Mouse (Mus musculus): ENCODE measurements at regions not wholly inside any gene's neighbourhood (a gene's known extent, or its start where the extent isn't known, plus 50 kb on each side); places are given as distances from the start of the nearest gene placed in this dataset.

- no peak overlapping the region for H3K4me3 ChIP-seq (ENCODE audit: low read depth, low read length)
- TF ChIP-seq CTCF (IDR thresholded peaks at IDR 0.05; ENCODE audit: low read depth): no peak
- no peak overlapping the region for H3K9ac ChIP-seq
- H3K27ac ChIP-seq (ENCODE audit: low read depth, low read length): no peak overlapping the region
- H3K9me3 ChIP-seq (ENCODE audit: low read length): no peaks in the 10 kb centered on the region
- DNase-seq (no peak), ATAC-seq (no peak)
- H3K4me1 ChIP-seq (ENCODE audit: insufficient read depth): no peaks in the 10 kb centered on the region
- no peak overlapping the region for H3K4me2 ChIP-seq (ENCODE audit: low read depth)
- H3K27me3 ChIP-seq (ENCODE audit: insufficient read depth, low read length): no peaks in the 10 kb centered on the region
- H3K36me3 ChIP-seq (ENCODE audit: insufficient read depth): no peaks in the 10 kb centered on the region
Measured at GRCm38 (mm10) chr5:12922889-12923288, 202.3 kb upstream of the Sema3a start.

- no peaks in the 10 kb centered on the region for H3K27me3 ChIP-seq (ENCODE audit: insufficient read depth, low read length)
- no peak overlapping the region for H3K9ac ChIP-seq
- H3K9me3 ChIP-seq (ENCODE audit: low read length): no peaks in the 10 kb centered on the region
- DNase-seq: no peak
- no peak for TF ChIP-seq CTCF (IDR thresholded peaks at IDR 0.05; ENCODE audit: low read depth)
- H3K36me3 ChIP-seq (ENCODE audit: insufficient read depth): no peaks in the 10 kb centered on the region
- no peaks in the 10 kb centered on the region for H3K4me1 ChIP-seq (ENCODE audit: insufficient read depth)
- no peak overlapping the region for H3K4me2 ChIP-seq (ENCODE audit: low read depth)
- ATAC-seq: no peak
- H3K27ac ChIP-seq (ENCODE audit: low read depth, low read length): no peak overlapping the region
- no peak overlapping the region for H3K4me3 ChIP-seq (ENCODE audit: low read depth, low read length)
Measured at GRCm38 (mm10) chr5:12925466-12925865, 199.7 kb upstream of the Sema3a start.

GRCm38 (mm10) chr5:12926289-12926688 lies 198.9 kb upstream of the Sema3a start:
- no peak overlapping the region for H3K4me2 ChIP-seq (ENCODE audit: low read depth)
- no peak overlapping the region for H3K9ac ChIP-seq
- no peaks in the 10 kb centered on the region for H3K27me3 ChIP-seq (ENCODE audit: insufficient read depth, low read length)
- TF ChIP-seq CTCF (IDR thresholded peaks at IDR 0.05; ENCODE audit: low read depth): no peak
- DNase-seq (no peak), ATAC-seq (no peak)
- H3K9me3 ChIP-seq (ENCODE audit: low read length): no peaks in the 10 kb centered on the region
- H3K36me3 ChIP-seq (ENCODE audit: insufficient read depth): no peaks in the 10 kb centered on the region
- H3K27ac ChIP-seq (ENCODE audit: low read depth, low read length): no peak overlapping the region
- H3K4me1 ChIP-seq (ENCODE audit: insufficient read depth): no peaks in the 10 kb centered on the region
- no peak overlapping the region for H3K4me3 ChIP-seq (ENCODE audit: low read depth, low read length)
- 86% methylated on average over 8 of the region's 8 CpGs for WGBS

GRCm38 (mm10) chr5:12927247-12927646 lies 198.0 kb upstream of the Sema3a start:
- DNase-seq: no peak
- Histone ChIP-seq H3K9me3 (ENCODE audit: low read length) (no peaks in the 10 kb centered on the region), H3K4me1 (ENCODE audit: insufficient read depth) (no peaks in the 10 kb centered on the region), H3K4me2 (ENCODE audit: low read depth) (no peak overlapping the region), H3K27ac (ENCODE audit: low read depth, low read length) (no peak overlapping the region), H3K36me3 (ENCODE audit: insufficient read depth) (no peaks in the 10 kb centered on the region), H3K9ac (no peak overlapping the region), H3K27me3 (ENCODE audit: insufficient read depth, low read length) (no peaks in the 10 kb centered on the region), H3K4me3 (ENCODE audit: low read depth, low read length) (no peak overlapping the region)
- ATAC-seq: no peak
- 90% methylated on average over 3 of the region's 3 CpGs for WGBS
- TF ChIP-seq CTCF (IDR thresholded peaks at IDR 0.05; ENCODE audit: low read depth): no peak

- DNase-seq: peak; percentile 3
- Histone ChIP-seq H3K9ac (no peak overlapping the region), H3K27ac (ENCODE audit: low read depth, low read length) (no peak overlapping the region), H3K4me2 (ENCODE audit: low read depth) (no peak overlapping the region), H3K36me3 (ENCODE audit: insufficient read depth) (no peaks in the 10 kb centered on the region), H3K27me3 (ENCODE audit: insufficient read depth, low read length) (no peaks in the 10 kb centered on the region), H3K4me3 (ENCODE audit: low read depth, low read length) (no peak overlapping the region), H3K9me3 (ENCODE audit: low read length) (no peaks in the 10 kb centered on the region), H3K4me1 (ENCODE audit: insufficient read depth) (no peaks in the 10 kb centered on the region)
- ATAC-seq: no peak
- WGBS: 74% methylated on average over 5 of the region's 5 CpGs
- TF ChIP-seq CTCF (IDR thresholded peaks at IDR 0.05; ENCODE audit: low read depth): no peak
Measured at GRCm38 (mm10) chr5:12937052-12937451, 188.2 kb upstream of the Sema3a start.

GRCm38 (mm10) chr5:12938162-12938852 lies 186.9 kb upstream of the Sema3a start:
- no peak overlapping the region for H3K27ac ChIP-seq (ENCODE audit: low read depth, low read length)
- H3K36me3 ChIP-seq (ENCODE audit: insufficient read depth): no peaks in the 10 kb centered on the region
- peak; percentile 93 for ATAC-seq
- no peaks in the 10 kb centered on the region for H3K27me3 ChIP-seq (ENCODE audit: insufficient read depth, low read length)
- H3K4me3 ChIP-seq (ENCODE audit: low read depth, low read length): no peak overlapping the region
- peak; percentile 38 for DNase-seq
- no peaks in the 10 kb centered on the region for H3K4me1 ChIP-seq (ENCODE audit: insufficient read depth)
- H3K4me2 ChIP-seq (ENCODE audit: low read depth): no peak overlapping the region
- 23% methylated on average over 2 of the region's 2 CpGs for WGBS
- no peak overlapping the region for H3K9ac ChIP-seq
- TF ChIP-seq CTCF (IDR thresholded peaks at IDR 0.05; ENCODE audit: low read depth): no peak
- no peaks in the 10 kb centered on the region for H3K9me3 ChIP-seq (ENCODE audit: low read length)

- WGBS: 75% methylated on average over 5 of the region's 5 CpGs
Measured at GRCm38 (mm10) chr5:12944554-12944953, 180.7 kb upstream of the Sema3a start.

More at GRCm38 (mm10) chr5:12944554-12944953, 180.7 kb upstream of the Sema3a start:
- Histone ChIP-seq H3K9ac (no peak overlapping the region), H3K36me3 (ENCODE audit: insufficient read depth) (no peaks in the 10 kb centered on the region), H3K9me3 (ENCODE audit: low read length) (no peaks in the 10 kb centered on the region), H3K27me3 (ENCODE audit: insufficient read depth, low read length) (no peaks in the 10 kb centered on the region), H3K4me1 (ENCODE audit: insufficient read depth) (no peaks in the 10 kb centered on the region), H3K4me3 (ENCODE audit: low read depth, low read length) (no peak overlapping the region), H3K27ac (ENCODE audit: low read depth, low read length) (no peak overlapping the region), H3K4me2 (ENCODE audit: low read depth) (no peak overlapping the region)
- ATAC-seq (no peak), DNase-seq (no peak)
- no peak for TF ChIP-seq CTCF (IDR thresholded peaks at IDR 0.05; ENCODE audit: low read depth)

All from forebrain, postnatal 0 days (tissue).